Mouse (Mus musculus): ENCODE measurements around the gene Strn.

Gene Strn

DNA sequence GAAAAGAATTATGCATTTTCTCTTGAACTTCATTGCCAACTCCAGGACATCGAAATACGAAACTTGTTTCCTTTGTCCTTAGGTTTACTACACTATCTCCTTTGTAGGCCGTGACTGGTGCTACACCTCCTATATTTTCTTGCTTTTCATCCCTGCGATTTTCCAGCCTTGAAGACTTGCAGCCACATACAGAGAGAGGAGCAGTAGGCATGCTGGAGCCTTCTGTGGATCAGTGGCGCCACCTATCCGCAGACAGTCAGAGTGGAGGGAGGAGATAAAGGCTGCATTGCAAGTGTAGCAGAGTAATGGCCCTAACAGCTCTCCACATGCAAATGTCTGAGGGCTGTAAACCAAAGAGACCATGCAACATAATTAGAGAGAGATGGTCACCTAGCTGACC lies 125.9 kb downstream of the Strn start:
- no peak for DNase-seq

DNA sequence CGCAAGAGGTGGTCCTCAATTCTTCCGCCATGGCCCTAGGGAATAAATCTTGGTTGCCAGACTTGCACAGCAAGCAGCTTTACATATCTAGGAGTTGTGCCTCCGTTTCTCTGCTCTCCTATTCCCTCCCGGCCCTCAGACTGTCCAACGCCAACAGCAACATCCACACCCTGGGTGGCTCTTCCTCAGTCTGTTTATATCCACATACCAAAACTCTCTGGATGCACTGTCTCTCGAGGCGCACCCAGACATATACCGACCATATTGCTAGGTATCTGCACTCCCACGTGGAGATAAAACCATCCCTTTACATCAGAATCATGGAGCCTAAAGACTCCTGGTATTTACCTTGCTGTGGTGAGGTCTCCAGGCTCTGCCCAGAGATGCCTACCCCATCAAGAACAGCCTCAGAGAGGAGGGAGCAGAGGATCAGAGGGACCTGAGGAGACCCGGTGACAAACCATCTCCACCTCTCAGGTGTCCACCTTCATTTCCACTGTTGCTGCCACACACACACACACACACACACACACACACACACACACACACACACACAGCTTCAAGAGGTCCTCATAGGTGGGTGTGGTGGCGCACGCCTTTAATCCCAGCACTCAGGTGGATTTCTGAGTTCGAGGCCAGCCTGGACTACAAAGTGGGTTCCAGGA lies 127.7 kb downstream of the Strn start:
- no peak for DNase-seq

DNA sequence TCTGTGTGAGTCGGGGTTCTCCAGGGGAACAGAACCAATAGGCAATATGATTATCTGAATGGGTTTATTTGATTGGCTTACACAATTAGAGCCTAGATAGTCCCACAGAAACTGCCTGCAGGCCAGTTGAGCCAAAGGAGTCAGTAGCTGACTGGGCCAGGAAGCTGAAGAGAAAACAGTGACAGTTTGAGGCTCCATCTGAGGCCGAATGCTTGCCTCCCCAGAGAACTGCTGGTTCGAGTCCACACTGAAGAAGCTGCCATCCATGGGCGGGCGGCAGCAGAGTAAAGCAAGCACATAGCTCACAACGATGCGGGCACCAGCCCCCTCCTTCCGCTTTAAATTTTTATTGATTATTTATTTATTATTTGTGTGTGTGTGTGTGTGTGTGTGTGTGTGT lies 128.3 kb downstream of the Strn start:
- DNase-seq = no peak

DNA sequence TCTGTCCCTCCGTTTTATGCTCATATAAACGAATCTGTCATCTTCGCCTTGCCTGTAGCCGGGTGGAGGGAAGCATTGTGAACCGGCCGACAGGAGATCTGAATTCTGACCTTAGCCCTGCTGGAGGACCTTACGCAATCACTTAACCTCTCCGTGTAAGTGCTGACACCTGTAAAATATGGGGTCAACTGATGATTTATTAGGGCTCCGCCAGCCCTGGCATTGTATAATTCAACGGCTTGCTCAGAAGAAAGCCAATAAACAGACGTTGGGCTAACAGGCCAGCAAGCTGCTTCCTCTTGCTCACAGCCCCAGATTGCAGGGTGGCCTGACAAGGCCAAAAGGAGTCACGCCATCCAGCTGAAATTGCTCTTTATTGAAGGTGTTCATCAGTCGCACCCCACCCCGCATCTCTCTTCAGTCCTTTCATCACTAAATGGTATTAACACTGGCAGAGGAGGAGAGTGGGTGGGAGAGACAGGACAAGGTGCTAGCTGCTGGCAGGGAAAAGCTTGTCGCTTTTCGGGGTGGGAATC lies 128.8 kb downstream of the Strn start:
- DNase-seq = no peak

DNA sequence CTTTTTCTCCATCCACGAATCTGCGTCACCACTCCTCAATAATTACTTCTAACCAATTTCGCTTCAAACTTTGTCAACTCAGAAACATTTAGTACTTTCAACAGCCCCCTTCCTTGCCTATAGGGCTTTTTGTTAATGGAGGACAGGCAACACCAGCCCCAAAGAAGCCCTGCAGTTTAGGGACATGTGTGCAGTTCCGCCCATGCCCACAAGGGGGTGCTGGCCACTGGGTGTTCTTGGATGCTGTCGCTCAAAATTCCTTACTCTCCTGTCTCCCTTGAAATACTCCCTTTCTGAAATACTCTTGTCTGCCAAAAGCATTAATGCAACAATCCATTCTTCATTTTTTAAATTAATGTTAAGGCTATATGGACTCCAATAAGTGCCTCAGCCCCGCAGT lies 132.6 kb downstream of the Strn start:
- DNase-seq = no peak

DNA sequence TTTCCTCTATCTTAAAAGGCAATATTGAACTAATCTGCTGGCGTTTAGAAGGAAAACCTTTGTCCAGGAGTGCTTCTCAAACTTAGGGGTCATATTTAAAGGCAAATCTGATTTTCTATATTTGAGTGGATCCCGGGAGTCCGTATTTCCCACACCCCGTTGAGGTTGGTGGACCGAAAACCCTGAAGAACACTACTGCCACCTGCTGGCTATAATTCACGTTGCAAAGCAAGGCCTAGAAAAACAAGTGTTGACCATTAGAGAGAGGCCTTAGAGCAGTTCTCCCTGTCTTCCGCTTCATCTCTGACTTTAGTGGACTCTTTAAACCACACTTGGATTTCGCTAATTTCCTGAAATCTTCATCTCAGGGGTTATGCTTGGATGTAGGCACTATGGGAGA lies 133.1 kb downstream of the Strn start:
- peak; percentile 70 for DNase-seq

DNA sequence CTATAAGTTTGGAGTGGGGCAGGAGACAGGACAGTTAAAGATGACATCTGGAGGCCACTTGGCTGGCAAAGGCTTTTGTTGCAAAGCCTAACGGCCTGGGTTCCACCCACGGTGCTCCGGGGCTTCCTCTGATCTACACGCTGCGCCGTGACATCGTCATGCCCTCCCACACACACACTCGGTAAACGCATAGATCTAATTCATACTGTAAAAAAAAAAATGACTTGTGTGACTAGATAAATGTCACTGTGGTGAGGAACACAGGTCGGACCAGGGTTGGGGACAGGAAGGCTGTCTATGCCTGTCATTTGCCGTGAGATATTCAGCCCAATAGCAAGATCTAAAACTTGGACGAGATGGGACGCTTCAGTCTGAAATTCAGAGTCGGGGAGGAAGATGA lies 134.7 kb downstream of the Strn start:
- DNase-seq = no peak

DNA sequence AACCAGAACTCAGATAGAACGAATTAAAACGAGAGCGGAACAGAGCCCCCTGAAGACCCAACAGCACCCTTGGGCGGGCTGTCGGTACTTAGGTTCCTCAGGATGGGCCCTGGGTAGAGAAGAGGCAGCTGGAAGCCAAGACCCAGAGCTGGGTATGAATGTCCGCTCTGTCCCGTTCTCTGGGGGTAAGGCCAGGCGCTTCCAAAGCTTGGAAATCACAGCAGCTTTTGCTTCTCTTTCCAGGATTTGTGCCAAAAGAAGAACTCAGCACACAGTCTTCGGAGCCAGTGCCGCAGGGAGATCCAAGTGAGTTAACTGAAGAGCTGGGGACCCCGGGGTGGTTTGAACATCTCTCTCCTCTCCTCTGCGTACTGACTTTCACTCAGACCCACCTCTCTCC lies 135.4 kb downstream of the Strn start:
- DNase-seq = no peak

DNA sequence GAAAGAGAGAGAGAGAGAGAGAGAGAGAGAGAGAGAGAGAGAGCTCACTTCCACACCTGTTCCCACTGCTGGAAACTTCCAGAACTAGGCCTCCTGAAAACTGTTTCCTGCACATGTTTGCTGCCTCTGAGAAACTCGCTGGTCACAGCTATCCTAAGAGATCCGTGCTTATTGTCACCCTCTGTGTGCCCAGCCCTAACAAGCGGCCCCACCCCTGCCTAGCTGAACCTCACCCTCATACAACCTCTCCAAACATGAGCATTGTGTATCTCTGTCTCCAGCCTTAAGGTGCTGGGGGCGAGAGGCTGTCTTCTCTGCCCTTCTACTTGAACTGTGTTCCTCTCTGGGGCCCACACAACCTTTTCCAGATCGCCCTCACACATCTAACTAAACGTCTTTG lies 136.0 kb downstream of the Strn start:
- DNase-seq = no peak
